Mouse (Mus musculus): ENCODE measurements at regions not wholly inside any gene's neighbourhood (a gene's known extent, or its start where the extent isn't known, plus 50 kb on each side); places are given as distances from the start of the nearest gene placed in this dataset.

DNA sequence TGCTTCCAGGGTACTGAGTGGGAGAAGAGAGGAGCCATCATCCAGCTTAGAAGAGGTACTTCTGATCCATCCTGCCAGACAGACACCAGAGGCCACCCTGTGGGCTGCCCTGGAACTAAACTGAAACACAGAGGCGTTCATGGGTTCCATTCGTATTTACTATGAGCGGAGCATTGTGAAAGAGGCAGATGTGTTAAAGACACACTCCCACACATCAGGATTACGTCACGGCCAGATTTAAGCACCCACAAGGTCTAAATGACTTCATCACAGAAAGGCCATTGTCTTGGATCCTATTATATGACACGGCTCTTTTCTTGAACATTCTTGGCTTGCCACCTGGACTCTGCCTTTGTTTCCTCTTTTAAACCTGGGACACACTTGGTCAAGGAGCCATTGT lies 141.0 kb upstream of the Arglu1 start:
- no peak for DNase-seq (ENCODE audit: low spot score)

DNA sequence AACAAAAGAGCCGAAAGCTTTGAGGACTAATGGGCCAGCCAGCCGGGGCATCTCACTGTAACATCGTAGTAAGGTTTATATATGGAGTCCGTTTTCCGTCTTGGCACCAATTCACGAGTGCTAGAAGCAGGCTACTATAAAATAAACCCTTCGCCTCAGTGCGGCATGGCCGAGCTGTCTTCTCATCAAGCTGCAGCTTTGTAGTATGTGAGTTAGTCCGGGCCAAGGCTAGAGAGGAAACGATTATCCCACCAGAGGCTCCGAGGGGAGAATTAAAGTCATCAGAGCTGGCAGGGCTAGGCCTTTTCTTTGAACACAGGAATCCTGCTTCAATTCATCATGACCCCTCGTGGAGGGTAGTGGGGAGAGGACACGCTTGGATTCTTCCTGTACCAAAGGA lies 138.9 kb upstream of the Arglu1 start:
- DNase-seq (ENCODE audit: low spot score), result no peak

DNA sequence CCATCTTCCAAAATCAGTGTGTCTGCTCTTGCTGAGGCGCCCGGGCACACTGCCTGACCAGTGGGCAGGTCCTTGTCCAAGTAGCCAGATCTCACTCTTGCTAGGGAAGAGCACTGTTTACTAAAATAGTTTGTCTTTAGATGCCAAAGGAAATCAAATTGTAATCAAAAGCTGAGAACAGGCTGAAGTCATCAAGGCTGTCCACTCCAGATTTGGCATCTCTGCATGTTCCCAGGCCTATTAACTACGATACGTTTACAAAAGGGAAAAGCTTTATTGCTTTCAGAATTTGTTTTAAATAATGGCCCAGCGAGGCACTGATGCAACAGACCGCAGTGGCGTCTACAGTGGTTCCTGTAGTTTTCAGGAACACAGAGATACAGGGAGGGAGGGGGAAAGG lies 137.2 kb upstream of the Arglu1 start:
- no peak for DNase-seq (ENCODE audit: low spot score)

DNA sequence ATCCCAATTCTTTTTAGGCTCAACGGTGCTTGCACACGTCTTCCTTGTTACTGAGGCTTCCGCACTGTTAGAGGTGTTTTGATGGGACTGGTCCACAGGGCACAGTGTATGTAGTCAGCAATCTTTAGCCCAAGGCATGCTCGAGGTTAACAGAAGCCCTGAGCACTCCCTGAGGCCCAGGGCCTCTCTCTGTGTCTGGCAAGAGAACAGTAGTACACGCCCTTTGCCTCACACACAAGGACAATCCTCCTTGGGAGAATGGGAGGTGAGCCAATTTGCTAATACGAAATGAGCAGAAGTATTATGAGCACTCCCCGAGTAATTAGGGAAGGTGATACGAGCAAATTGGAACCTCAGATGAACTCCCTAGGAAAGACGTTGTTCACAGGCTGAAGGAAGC lies 136.5 kb upstream of the Arglu1 start:
- no peak for DNase-seq (ENCODE audit: low spot score)

DNA sequence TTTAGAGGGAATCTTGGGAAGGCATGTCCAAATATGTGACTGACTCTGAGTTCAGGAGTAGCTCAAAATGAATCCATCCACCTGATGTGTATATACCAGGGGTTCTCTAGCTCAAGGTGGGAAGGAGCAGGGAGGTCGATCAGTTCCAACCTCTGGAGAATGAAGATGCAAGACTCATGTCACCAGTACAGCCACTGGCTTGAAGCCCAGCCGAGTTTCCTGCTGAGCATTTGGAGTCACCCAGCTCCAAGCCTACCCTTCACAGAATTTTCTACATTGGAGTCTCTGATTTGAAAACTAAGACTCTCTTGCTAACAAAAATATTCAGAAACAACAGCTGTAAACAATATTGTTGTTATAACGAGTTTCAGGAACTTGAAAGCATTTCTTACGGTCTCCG lies 134.6 kb upstream of the Arglu1 start:
- no peak for DNase-seq (ENCODE audit: low spot score)

DNA sequence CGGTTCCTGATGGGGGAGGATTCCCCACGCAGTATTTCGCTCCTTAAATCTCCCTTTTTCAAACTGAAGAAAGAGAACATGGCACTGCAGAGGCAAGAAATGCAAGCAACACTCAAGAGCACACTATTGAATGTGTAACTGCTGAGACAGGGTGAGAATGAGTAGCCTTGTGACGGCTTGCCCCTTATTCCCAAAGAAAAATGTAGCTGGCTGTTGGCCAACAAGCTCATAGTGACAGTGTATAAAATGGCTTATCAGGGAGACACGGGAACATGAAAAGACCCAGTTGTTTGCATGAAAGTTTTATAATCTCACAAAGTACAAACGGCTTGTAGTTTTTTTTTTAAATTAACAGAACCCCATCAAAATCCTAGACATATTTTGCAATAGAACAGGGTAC lies 130.8 kb upstream of the Arglu1 start:
- no peak for DNase-seq (ENCODE audit: low spot score)

DNA sequence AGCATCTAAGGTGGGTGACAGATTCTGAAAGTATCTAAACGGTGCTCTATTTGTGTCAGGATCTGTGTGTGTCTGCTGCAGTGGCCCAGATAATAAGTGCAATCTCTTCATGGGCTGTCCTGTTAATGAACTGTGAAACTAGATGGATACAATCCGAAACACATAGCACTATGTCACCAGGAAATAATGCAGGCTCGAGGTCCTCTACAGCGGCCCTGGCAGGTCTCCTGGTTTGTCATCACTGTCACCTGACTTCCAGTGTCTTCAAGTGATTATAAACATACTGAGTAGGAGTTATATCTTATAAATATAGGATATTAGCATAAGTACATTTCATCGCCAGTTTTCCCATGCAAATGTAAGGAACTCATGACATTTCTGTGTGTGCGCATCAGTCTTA lies 130.3 kb upstream of the Arglu1 start:
- DNase-seq (ENCODE audit: low spot score), result no peak

DNA sequence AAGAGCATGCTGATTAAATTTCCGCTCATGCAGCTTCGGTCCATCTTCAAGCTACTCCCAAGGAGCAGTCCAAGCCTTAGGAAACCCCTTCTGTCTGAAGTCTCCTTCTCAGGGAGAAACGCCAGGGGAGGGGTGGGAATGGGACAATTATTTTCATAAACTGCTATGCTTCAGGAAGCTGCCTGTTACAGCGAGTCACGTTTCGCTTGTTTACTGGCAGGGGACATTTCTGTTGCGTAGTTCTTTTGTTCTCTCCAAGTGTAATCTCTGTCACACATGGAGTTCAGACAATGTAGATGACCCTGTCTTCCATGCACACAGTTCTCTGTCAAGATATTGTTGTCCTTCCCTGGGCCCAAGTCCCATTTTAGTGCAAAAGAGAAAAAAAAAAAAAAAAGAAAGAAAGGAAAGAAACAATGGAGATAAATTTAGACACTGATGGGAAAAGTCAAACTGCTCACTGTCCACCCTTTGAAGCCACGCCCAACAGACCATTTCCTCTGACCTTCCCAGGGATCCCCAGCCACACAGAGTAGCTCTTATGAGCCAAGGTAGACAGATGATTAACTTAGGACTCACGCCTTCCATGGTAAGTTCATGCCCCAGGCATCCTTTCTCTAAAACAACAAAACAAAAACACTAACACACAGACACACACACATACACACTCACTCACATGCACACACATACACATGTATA lies 129.1 kb upstream of the Arglu1 start:
- no peak for DNase-seq (ENCODE audit: low spot score)

DNA sequence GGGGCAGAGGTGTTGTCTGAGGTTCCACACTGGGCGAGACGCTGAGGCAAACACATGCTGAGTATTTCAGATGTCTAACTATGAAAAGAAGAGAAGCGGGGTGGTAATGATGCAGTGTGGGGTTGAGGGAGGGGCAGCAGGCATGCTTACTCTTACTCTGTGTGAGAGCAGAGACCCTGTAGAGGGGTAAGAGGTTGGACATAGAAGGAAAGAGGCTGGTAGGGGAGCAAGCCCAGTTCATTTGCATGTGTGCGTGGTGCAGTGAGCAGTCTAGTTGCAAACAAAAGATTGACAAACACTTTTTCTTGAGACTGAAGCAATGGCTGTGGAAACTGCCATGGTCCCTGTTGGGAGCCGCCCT lies 122.5 kb upstream of the Arglu1 start:
- no peak for DNase-seq (ENCODE audit: low spot score)

DNA sequence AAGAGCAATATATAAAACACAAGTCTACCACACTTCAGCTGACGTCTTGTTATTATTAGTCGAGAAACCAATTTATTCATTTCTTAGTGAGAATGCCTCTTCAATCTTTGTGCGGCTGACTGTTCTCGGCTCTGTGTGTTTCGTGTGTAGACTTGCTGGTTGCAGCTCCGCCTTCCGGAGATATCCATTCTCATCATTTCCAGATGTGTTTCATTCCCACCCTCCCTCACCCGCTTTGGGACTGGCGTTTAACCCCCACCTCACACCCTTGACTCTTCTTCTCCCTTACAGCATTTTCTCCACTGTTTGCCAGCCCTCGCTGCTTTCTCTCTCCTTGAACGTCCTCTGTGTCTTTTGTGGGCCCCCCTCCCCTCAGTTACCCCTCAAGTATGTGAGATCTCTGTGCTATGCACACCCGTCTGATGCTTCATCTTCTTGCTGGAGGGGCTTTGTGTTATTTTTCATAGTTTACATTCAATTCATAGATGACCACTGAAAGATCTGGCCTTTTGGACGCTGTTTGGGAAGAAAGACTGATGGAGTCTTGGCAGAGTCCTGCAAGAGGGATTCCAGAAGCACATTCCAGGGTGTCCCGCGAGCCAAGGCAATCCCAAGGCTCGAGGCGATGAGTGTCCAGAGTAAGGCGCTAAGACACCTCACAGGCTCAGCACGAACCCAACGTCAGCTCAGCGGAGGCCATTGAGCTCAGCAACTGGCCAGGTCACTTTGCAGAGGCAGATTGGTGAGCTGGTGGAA lies 121.9 kb upstream of the Arglu1 start:
- DNase-seq (ENCODE audit: low spot score), result no peak

DNA sequence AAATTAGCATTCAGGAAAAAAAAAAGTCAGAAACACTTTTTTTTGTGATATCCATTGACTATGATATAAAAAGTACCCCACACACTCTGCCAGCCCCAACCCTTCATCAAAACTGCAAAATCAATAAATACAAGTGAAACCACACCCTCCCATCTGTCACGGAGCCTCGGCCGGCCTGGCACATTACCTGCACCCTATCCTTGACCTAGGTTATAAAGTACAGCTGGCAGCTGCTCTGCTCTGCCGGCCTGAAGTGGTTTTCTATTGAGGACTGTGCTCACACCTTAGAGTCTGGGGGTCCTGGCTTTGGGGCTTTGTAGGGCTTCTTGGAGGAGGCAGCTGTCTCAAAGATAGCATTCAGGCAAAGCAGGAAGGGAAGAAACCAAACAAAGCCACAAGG lies 120.6 kb upstream of the Arglu1 start:
- no peak for DNase-seq (ENCODE audit: low spot score)

DNA sequence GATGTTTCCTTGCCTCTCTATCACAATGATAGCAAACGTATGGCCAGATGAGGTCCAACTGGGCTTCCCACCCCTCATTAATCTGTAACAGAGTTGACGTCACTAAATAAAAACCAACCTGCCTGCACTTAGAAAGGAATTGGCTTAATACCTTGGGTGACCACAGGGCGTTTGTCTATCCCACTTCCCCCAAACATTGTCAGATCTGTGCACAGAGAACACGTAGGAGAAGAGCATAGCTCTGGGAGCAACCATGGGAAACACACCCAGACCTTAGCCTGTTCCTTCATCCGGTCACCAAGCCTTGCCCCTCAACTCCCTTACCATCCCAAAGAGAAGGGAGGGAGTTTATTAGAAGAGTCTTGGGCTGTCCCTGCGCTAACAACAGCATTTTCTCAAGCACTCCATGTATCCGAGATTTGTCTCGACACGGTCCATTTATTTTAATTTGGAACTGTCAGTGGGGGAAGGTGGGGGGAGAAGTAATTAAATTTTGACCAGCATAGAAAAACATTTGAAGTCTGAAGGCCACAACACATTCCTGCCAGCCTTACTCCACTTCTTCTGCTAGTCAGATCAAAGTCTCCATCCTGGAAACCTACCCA lies 119.6 kb upstream of the Arglu1 start:
- DNase-seq (ENCODE audit: low spot score), result no peak

DNA sequence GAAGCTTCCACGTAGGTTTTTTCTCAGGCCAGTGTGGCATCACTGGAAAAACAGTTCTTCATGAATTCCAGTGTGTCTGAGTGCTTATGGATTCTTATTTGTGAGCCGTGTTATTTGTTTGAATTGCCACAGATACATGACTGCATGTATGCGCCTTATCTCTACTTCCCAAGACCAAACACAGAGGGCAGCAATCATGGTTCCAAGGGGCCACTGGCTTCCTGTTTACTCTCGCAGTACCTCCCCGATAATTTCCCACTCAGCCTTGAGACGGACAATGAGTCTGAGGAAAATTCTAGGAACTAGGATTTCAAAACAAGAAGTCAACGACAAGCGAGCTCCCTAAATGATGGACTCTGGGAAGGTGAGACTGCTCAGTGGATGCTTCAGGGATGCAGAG lies 119.0 kb upstream of the Arglu1 start:
- no peak for DNase-seq (ENCODE audit: low spot score)

DNA sequence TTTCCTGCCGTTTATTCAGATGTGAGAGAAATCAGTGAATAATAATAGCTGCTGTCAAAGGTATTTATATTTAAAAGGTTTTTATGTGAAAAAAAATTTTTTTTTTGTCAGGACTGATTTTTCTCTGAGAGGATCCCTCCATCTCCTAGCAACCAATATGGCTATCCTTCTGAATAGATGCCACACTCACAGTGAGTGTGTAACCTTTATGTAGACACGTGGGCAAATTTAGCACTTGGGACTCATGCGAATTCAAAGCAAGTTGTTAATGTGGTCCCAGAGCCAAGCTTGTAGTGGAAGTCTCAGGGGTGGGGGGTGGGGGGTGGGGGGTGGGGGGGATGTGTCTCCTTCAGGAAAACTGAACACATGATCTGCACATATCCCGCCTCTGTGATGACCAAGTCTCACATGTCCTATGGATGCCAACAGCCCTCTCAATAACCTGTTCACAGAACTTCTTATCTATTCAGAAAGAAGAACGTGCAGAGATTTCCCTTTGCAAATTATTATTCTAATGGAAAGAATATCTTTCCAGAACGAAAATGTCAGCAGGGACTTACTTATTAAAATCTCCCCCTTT lies 112.5 kb upstream of the Arglu1 start:
- DNase-seq (ENCODE audit: low spot score), result no peak

DNA sequence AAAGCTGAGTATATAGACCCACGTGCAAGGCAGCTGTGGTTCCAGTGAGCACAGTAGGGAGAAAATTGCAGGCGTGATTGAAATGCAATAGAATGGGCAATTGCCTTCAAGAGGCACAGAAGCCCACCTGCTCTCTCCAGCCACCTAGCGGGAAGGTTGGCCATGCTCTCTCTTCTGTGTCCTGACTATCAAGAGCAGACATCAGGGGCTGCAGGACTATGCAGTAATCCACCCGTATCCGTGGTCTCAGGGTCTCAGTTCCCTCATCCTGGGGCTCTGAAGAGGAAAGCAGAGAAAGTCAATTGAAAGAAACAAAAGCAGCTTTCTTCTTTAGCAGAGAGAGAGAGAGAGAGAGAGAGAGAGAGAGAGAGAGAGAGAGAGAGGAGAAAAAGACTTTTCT lies 112.0 kb upstream of the Arglu1 start:
- DNase-seq (ENCODE audit: low spot score), result no peak

DNA sequence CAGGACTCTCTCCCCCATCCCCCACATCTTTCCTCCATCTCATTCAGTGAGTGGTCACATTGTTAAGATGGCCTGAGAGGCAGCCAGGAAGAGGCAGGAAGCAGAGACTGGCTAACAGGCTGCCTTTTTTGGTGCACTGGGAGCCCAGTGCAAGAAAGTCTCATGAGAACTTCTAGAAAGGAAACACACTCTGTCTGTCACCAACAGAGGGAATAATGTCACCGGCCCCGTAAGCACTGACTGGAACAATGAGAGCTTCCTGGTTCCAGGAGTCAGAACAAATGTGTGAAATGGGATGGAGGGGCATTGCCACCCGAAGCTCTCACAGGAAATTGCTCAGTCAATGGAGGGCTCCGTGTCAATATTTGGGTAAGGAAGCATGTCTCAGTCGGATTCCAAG lies 111.3 kb upstream of the Arglu1 start:
- no peak for DNase-seq (ENCODE audit: low spot score)

DNA sequence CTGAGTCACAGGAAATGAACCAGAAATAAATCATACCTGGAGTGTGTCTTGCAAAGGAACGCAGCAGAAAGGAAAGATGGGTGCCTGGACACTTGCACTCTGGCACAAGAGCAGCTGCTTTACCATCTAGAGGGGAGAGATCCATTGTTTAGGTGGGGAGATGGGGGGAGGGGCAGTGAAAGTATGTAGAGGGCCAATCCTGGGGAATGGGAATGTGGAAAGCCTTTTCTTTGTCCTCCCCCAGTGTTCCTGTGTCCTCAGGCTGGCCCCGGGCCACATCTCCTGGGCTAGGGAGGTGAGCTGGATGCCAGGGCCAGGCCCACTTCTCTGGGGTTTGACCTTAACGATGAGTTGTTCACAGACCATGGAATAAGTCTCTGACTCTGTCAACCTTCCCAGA lies 107.2 kb upstream of the Arglu1 start:
- peak; percentile 42 for DNase-seq (ENCODE audit: low spot score)

DNA sequence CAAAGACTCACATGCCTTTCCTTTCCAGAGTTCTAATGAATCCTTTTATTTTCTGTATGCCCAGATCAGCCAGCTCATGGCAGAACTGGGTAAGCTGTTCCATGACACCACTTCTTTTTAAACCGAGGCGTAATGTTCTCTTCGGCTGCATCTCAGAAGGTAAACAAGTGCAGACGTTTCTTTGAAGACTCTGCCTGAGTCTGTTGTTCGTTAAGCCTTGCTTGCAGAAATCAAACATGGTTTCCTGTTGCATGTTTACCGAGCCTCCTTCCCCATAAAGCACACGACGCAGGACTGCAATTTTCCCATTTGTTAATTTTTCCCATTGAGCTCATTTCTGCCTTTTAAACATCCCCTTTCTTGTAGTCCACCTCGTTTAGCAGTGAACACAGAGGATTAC lies 106.6 kb upstream of the Arglu1 start:
- no peak for DNase-seq (ENCODE audit: low spot score)

DNA sequence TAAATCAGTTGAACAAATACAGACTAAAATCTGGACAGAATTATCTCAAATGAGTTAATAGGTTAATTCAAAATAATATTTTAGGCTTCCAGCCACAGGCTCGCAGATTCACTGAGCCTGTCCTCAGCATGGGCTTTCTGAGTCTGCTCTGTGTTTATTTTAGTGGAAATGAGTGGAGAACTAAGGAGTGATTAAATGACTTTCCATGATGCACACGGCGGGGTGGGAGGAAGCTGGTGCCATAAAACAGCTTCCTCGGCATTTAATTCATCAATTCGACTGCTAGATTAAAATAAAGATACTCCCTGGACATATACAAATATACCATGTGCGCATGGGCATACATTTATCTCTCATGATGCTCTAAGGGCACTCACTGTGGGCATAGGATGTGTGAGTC lies 104.4 kb upstream of the Arglu1 start:
- no peak for DNase-seq (ENCODE audit: low spot score)

DNA sequence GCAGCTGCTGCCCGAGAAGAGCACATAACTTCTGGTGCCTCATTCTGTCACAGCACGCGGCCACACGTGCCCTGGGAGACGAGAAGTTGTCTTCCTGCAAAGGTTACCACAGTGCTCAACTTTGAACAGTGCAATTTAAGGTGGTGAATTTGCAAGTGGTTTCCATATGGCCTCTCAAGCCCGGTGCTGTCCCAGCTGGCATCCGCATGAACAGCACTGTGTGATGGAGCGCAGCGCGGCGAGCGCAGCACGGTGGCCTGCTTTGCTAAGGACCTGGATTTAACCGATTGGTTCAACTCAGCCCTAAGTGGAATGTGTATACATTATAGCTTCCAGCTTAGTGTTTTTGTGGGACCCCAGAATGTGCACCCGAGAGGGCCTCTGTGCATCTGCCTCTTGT lies 89.6 kb upstream of the Arglu1 start:
- no peak for DNase-seq (ENCODE audit: low spot score)

DNA sequence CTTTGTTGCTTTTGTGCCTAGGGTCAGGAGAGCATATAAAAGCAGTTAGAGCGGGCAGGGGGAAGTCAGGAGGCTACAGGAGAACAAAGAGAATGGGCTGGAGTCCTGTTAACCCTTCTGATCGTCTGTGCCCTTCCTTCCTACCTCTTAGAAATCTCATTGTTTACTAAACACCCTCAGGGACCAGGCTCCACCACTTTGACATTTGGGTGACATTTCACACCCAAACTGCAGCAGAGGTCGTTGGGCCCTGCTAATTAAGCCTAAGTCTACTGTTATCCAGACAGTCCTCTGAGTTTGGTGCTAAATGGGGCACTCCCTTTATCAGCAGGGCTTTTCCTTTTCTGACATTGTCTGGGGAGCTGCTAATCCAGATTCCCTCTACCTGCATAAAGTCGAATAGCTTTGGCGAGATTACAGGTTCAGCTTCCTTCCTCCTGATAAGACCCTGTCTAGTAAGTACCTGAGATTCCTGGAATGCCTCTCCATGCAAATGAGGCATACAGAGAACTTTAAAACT lies 84.2 kb upstream of the Arglu1 start:
- no peak for DNase-seq (ENCODE audit: low spot score)

DNA sequence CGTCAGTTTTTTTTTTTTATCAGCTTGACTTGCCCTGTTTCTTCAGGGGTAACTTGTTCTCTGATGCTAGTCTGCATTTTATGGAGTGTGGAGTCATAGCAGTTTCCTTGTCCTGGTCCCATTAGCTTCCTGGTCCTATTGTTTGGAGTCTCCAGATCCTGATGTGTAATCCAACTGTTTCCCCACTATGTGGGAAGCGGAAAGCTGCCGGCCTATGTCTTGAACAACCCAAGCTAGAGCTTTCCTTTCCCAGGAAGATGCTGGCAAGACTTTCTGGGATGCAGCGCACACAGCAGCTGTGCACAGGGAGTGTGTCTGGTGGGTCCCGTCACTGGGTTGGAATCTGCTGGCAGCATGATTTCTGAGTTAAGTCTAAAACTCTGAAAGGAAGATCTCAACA lies 82.1 kb upstream of the Arglu1 start:
- no peak for DNase-seq (ENCODE audit: low spot score)

DNA sequence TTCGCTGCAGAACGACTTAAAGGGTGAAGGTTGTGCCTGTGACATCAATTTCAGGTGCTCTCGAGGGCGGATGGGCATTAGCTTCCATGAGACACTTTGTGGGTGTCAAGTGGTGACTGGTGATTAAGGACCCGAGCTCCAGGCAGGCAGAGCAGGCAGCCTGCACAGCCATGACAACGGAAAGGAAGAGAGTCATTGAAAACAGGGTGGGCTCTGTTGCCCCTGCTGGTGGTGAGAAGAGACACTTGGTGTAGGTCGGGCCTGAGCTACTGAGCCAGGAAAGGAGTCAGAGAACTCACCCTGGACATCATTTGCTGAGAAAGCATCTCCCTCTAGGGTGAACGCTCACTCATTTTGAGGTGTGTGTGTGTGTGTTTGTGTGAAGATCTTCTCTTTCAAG lies 80.1 kb upstream of the Arglu1 start:
- no peak for DNase-seq (ENCODE audit: low spot score)
